Mouse (Mus musculus): ENCODE data around the gene Spats2l.

DNA sequence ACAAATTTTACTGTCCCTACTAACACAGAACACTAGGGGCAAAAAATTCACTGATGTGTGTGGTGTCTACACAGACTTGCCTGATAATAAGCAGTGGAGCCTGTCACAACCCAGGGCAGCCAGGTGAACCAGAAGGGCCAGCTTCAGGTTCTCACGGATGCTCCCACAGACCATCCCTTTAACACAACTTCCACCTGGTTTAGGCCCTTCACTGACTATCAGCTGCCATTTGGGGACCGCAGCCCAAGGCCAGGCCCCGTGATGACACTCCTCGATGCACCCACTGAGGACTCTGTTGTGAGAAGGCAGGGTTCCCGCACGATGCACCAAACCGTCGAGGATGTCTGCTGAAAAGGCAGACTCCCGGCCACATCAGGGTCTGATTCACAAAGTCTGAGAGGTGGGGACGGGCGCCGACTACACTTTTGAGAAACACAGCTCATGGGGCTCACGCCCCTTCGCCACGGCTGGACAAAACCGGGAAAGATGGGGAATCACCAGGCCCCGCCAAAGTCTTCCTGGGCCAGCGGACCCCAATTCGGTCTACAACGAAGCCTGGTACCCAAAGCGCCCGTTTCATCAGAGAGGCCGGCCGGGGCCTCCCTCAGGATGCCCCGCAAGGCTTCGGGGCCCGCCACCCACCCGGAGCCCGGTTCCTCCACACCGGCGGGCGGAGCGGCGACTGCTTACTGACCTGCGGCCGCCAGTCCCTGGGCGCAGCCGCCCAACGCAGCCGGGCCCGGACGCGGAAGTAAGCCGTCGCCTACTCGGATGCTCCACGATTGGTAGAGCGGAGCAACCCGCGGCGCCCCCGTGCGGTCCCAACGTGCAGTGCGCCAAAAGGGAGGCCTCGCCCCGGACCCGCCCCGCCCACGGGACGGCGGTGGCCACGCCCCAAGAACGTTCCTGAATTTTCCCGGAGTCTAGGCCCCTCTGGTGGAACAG is 195.6 kb downstream of the Spats2l start:
- TF ChIP-seq CTCF (IDR thresholded peaks at IDR 0.05; ENCODE audit: insufficient read depth, low read length) (peak; percentile 42; the same call in 1 of the 2 replicates), POLR2A (IDR thresholded peaks at IDR 0.05; ENCODE audit: borderline replicate concordance, extremely low read depth, low read depth, low read length) (peak; percentile 81)

Measured in lung, adult 2 months (tissue).